Mouse (Mus musculus) ES-E14 (cell line): ENCODE data around the gene Kpna6.

Experiments used
- HCFC1 ChIP-seq: IDR thresholded peaks from 2 replicates; pipeline ENCODE4 v1.6.1; 2012; ENCODE audit warnings: low read length, inconsistent platforms, borderline replicate concordance; ENCODE audit not compliant: insufficient read depth
- ZC3H11A ChIP-seq: IDR thresholded peaks from 2 replicates; pipeline ENCODE4 v1.6.1; 2012; ENCODE audit warnings: low read depth, mild to moderate bottlenecking, inconsistent platforms, low read length, borderline replicate concordance
- ZNF384 ChIP-seq: IDR thresholded peaks from 2 replicates; pipeline ENCODE4 v1.6.1; 2012; ENCODE audit warnings: low read depth, low read length, inconsistent platforms

DNA sequence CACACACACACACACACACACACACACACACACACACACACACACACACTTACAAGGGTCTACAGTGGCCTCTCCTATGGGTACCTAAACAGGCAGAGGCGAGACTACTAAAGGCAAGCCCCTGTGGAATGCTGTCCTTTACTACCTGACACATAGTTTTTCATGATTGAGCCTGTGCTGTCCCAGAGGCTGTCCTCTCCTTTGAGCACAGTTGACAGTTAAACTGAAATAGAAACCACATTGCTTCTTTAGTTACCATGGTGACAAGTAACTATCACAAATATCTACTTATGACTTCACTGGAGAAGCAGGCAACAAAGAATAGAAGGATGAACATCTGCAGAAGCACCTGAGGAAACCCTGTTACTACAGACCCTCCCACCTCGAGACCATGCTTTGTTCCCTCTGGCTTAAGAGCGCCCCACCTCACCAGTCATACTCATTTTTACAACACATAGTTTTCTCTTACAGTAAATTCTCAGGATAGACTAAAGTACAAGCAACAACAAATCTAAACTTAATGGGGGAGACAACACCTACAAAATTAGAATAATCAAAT lies 10.2 kb downstream of the Kpna6 start:
- no peak for TF ChIP-seq ZNF384
- TF ChIP-seq HCFC1, result no peak
- TF ChIP-seq ZC3H11A, result no peak
